Mouse (Mus musculus): ENCODE data around the gene Echdc2. TPM values are rescaled to one million over a fixed set of nuclear protein-coding genes. Genes with fewer than 3 reads are reported as not detected.

The Echdc2 gene
- polyA plus RNA-seq (2014; fragmentation: Illumina TruSeq; extraction: RNeasy Lipid Tissue Mini Kit (QIAGEN cat#74804); ENCODE audit: low read depth, low replicate concordance), result 42.0 TPM

DNA sequence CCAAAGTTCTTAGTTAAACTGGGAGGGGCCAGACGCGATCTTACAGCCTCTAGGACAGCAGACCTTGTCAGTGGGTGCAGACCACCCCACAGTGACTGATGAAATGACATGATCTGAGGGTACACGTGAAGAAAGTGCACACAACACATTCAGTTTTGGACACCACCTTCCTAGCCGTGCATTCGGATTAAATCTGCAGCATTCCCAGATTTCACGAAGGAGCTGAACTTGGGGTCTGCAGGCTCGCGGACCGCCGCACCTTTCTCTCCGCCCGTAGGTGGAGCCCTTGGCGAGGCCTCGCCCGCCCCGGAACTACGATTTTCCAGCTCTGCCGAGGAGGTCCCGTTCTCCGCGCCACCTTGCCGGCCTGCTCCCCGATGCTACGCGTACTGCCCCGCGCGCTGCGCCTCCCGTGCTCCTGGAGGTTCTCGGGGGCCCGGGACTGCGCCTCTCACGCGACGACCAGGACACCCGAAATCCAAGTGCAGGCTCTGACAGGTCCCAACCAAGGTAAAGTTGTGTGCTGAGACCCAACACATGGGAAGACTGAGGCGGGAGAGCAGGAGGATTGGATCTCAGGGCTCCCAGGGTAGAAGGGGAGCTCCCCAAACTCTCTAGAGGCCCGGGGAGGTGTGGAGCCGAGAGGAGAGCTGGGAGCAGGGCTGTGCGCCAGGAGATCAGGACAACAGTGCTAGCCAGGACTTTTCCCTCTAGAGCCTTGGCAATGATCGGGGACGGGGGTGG is at the start of gene Echdc2:
Gene Echdc2 (plus strand): TSS at position 286 of the 744 bp plus-strand sequence.

DNA sequence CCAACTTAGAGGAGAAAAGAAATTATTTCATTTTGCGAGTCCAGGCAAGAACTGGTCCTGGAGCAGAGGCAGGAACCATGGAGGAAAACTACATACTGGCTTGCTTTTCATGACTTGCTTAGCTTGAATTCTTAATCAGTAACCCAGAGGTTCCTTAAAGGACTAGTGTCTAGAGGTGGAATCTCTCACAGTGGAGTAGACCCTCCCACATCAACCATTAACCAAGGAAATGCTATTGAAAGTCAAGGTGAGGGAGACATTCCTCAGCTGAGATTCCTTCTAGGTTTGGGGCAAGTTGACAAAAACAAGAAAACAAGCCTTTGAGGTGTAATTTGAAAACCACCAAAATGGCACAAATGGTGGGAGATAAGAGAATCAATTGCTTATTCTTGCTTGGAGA is 20.4 kb upstream of the Echdc2 start, which contains the start of gene Scp2:
Gene Scp2 (minus strand): TSS at position 119 of the 400 bp plus-strand sequence.

DNA sequence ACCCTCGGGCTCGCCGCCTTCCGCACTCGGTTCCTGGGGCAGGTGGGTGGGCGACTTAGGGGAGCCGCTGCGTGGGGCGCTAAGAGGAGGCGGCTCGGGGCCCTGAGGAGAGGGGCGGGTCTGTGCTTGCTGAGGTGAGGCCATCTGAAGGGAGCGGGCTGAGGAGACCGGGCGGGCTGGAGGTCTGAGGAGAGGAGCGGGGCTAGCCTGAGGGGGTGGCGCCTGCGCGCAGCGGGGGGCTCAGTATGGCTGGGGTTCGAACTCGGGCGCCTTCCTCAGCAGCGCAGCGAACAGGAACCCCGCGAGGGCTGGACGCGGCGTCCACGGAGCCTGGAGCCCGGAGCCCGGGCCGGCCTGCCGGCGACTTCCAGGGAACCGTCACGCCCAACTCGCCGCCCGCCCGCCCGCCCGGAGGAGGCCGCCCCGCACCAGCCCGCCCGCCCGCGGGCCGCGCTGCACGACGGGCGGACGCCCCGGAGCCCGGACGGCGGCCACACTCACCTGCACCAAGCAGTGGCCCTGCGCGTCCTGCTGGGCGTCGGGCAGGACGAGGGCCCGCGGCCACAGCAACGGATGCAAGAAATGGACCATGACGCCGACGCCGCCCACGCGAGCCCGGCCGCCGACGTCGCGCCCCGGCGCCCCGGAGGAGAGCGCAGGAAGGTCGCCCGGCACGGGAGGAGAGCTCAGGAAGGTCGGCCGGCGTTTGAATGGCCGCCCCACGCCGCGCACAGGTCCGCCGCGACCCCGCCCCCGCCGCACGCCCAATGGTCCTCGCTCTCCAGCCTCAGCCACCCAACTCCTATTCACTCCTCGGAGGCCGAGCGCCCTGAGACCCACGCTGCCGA is 52.3 kb downstream of the Echdc2 start, which contains the start of gene Zyg11a:
Gene Zyg11a (minus strand): TSS at position 717 of the 848 bp plus-strand sequence.

Other genes with a start within 250 kb of the Echdc2 start
- gene Cpt2, start 241.8 kb upstream of the Echdc2 start, polyA plus RNA-seq (2014; fragmentation: Illumina TruSeq; extraction: RNeasy Lipid Tissue Mini Kit (QIAGEN cat#74804); ENCODE audit: low read depth, low replicate concordance), result 227 TPM
- not detected for gene Slc1a7, start 197.1 kb upstream of the Echdc2 start, polyA plus RNA-seq (2014; fragmentation: Illumina TruSeq; extraction: RNeasy Lipid Tissue Mini Kit (QIAGEN cat#74804); ENCODE audit: low read depth, low replicate concordance)
- 1.2 TPM for gene Podn, start 69.0 kb upstream of the Echdc2 start, polyA plus RNA-seq (2014; fragmentation: Illumina TruSeq; extraction: RNeasy Lipid Tissue Mini Kit (QIAGEN cat#74804); ENCODE audit: low read depth, low replicate concordance)
- 1,099 TPM for gene Scp2, start 20.4 kb upstream of the Echdc2 start, polyA plus RNA-seq (2014; fragmentation: Illumina TruSeq; extraction: RNeasy Lipid Tissue Mini Kit (QIAGEN cat#74804); ENCODE audit: low read depth, low replicate concordance)
- not detected for gene Zyg11a, start 52.6 kb downstream of the Echdc2 start, polyA plus RNA-seq (2014; fragmentation: Illumina TruSeq; extraction: RNeasy Lipid Tissue Mini Kit (QIAGEN cat#74804); ENCODE audit: low read depth, low replicate concordance)
- 48.2 TPM for gene Zyg11b, start 135.7 kb downstream of the Echdc2 start, polyA plus RNA-seq (2014; fragmentation: Illumina TruSeq; extraction: RNeasy Lipid Tissue Mini Kit (QIAGEN cat#74804); ENCODE audit: low read depth, low replicate concordance)
- 5.5 TPM for gene Coa7, start 162.7 kb downstream of the Echdc2 start, polyA plus RNA-seq (2014; fragmentation: Illumina TruSeq; extraction: RNeasy Lipid Tissue Mini Kit (QIAGEN cat#74804); ENCODE audit: low read depth, low replicate concordance)
- not detected for gene Shisal2a, start 217.9 kb downstream of the Echdc2 start, polyA plus RNA-seq (2014; fragmentation: Illumina TruSeq; extraction: RNeasy Lipid Tissue Mini Kit (QIAGEN cat#74804); ENCODE audit: low read depth, low replicate concordance)
- gene Gpx7, start 241.5 kb downstream of the Echdc2 start, polyA plus RNA-seq (2014; fragmentation: Illumina TruSeq; extraction: RNeasy Lipid Tissue Mini Kit (QIAGEN cat#74804); ENCODE audit: low read depth, low replicate concordance), result not detected